Mouse (Mus musculus) embryonic facial prominence, embryonic 12.5 days (tissue): ENCODE measurements around the gene Gbe1. TPM values are rescaled to one million over a fixed set of nuclear protein-coding genes. Genes with fewer than 3 reads are reported as not detected.

Source experiments
- ATAC-seq: fragments of 200-750 bp; cut with Nextera tagmentation; 2 replicates; pipeline ENCODE4 v1.8.0; 2017; ENCODE audit not compliant: insufficient number of reproducible peaks, insufficient read depth, low FRiP score, low TSS enrichment
- H3K27ac ChIP-seq: fragments of 300-500 bp; sonication (generic); 2 replicates; pipeline ENCODE4 v1.5.1; 2016; ENCODE audit warnings: mild to moderate bottlenecking
- H3K27me3 ChIP-seq: fragments of 300-500 bp; sonication (generic); 2 replicates; pipeline ENCODE4 v1.6.1; 2016; ENCODE audit warnings: mild to moderate bottlenecking, moderate library complexity
- H3K36me3 ChIP-seq: fragments of 300-500 bp; sonication (generic); 2 replicates; pipeline ENCODE4 v1.6.1; 2016; ENCODE audit warnings: mild to moderate bottlenecking
- H3K4me1 ChIP-seq: fragments of 300-500 bp; sonication (generic); 2 replicates; pipeline ENCODE4 v1.6.1; 2016
- H3K4me2 ChIP-seq: fragments of 300-500 bp; sonication (generic); replicated peaks from 2 replicates; pipeline ENCODE4 v1.6.1; 2016; ENCODE audit warnings: mild to moderate bottlenecking, moderate library complexity
- H3K4me3 ChIP-seq: fragments of 300-500 bp; sonication (generic); 2 replicates; pipeline ENCODE4 v1.5.1; 2016; ENCODE audit warnings: mild to moderate bottlenecking
- H3K9ac ChIP-seq: fragments of 300-500 bp; sonication (generic); 2 replicates; pipeline ENCODE4 v1.6.1; 2016; ENCODE audit warnings: mild to moderate bottlenecking, moderate library complexity
- H3K9me3 ChIP-seq: fragments of 300-500 bp; sonication (generic); 2 replicates; pipeline ENCODE4 v1.6.1; 2016; ENCODE audit warnings: mild to moderate bottlenecking, moderate library complexity
- WGBS: fragments of 180-500 bp; shearing (Covaris S2); methylation state at CpG from one replicate; pipeline ENCODE4 v1.1.7; 2016; 5-methylcytosine and 5-hydroxymethylcytosine counted together
- polyA plus RNA-seq: library from polyadenylated mRNA; unstranded; fragments of >200 nt; fragmentation: Nextera tagmentation; extraction: Ambion mirVana; gene quantifications from 2 replicates; pipeline ENCODE4 v1.2.1, GENCODE M21; 2016

Gene Gbe1
- polyA plus RNA-seq, 1 experiment from 2014 or later = 17.6 TPM

DNA sequence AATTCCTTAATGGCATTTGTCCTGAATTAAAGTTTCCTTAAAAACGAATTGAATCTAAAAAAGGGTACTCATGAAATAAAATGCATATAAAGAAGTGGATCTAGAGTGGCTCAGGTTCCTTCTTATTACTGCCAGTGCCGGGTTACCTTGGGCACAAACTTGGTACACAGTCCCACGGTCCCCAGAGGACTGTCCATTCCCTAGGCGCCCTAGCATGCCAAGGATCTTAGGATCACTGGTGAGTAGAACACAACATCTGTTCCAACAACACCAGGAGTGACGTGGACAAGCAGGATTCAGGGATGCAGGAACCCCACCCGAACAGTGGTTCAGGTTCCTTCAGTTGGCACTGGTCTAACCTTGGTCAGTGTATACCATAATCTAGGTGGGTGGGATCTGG is 44.6 kb downstream of the Gbe1 start:
- Histone ChIP-seq H3K4me2 (no peak overlapping the region), H3K9me3 (0 out of 2 replicates have a peak, but pooled peaks cover 4% of the 10 kb centered on the region), H3K27ac (no peak overlapping the region), H3K4me1 (no peaks in the 10 kb centered on the region), H3K4me3 (no peak overlapping the region), H3K27me3 (no peaks in the 10 kb centered on the region), H3K9ac (no peak overlapping the region), H3K36me3 (0 out of 2 replicates have a peak, but pooled peaks cover 5% of the 10 kb centered on the region)
- no peak for ATAC-seq
- 95% methylated on average over 6 of the region's 6 CpGs for WGBS

DNA sequence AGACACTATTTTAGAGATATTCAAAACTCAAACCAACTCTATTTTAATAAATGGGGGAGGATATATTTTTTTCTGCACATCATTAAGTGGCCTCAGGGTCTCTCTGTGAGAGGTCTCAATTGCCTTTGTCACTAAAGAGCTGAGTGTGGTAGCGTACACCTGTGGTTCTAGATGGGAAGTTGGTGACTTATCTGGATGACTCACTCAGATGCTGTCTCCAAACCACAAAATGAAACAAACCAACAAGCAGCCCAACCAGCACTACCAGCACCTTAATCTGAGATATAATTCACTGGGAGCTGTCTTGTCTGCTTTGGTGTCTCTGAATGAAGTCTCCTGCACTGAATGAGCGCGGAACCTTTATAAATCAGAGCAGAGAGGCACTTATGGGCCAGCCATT is 51.5 kb downstream of the Gbe1 start:
- 94% methylated on average over 3 of the region's 3 CpGs for WGBS
- H3K36me3 ChIP-seq = 0 out of 2 replicates have a peak, but pooled peaks cover 5% of the 10 kb centered on the region
- H3K9me3 ChIP-seq = no peaks in the 10 kb centered on the region
- no peaks in the 10 kb centered on the region for H3K27me3 ChIP-seq
- H3K9ac ChIP-seq = no peak overlapping the region
- no peaks in the 10 kb centered on the region for H3K4me1 ChIP-seq
- no peak overlapping the region for H3K4me3 ChIP-seq
- H3K27ac ChIP-seq = no peak overlapping the region
- no peak overlapping the region for H3K4me2 ChIP-seq
- ATAC-seq = no peak

DNA sequence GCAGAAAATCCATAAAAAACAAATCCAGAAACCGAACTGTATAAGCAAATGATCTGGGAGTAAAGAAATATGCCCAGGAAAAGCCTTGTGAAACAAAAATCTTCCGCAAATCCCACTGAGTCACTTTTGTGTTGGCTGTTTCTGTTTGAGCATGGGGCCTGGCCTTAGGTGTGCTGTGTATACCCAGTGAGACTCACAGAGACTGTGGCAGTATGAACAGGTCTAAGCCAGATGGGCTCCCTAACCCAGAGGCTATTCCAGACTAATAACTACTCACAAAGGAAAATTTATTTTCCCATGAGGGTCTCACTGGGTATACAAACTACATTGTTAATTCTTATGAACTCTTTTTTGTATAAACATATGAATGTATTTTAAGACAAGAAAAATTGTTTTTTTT is 67.3 kb downstream of the Gbe1 start:
- ATAC-seq = no peak
- H3K27ac ChIP-seq = no peak overlapping the region
- 88% methylated on average over 2 of the region's 2 CpGs for WGBS
- H3K4me3 ChIP-seq = no peak overlapping the region
- no peaks in the 10 kb centered on the region for H3K36me3 ChIP-seq
- no peaks in the 10 kb centered on the region for H3K4me1 ChIP-seq
- H3K4me2 ChIP-seq = no peak overlapping the region
- no peak overlapping the region for H3K9ac ChIP-seq
- no peaks in the 10 kb centered on the region for H3K27me3 ChIP-seq
- no peaks in the 10 kb centered on the region for H3K9me3 ChIP-seq

DNA sequence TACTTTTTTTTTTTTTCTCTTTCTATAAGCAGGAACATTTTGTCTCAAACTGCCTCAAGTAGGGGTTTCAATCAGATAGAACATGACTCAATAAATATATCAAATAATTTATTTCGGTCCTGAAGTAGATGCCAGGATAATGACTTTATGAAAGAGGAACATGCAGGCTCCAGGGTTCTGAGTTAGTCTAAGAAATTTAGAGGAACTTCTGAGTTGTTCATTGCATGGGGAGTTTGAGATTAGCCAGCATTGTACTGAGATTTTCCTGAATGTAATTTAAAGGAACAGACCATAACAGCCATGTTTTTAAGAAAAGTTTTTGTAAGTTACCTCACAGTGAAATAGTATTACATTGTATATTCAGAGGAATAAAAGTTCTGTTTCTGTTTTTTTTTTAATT is 71.7 kb downstream of the Gbe1 start:
- H3K27ac ChIP-seq = no peak overlapping the region
- no peak overlapping the region for H3K4me2 ChIP-seq
- H3K36me3 ChIP-seq = no peaks in the 10 kb centered on the region
- H3K9me3 ChIP-seq = no peaks in the 10 kb centered on the region
- no peak overlapping the region for H3K9ac ChIP-seq
- no peak for ATAC-seq
- WGBS = 93% methylated on average over 1 of the region's 1 CpGs
- H3K4me3 ChIP-seq = no peak overlapping the region
- H3K4me1 ChIP-seq = no peaks in the 10 kb centered on the region
- no peaks in the 10 kb centered on the region for H3K27me3 ChIP-seq

DNA sequence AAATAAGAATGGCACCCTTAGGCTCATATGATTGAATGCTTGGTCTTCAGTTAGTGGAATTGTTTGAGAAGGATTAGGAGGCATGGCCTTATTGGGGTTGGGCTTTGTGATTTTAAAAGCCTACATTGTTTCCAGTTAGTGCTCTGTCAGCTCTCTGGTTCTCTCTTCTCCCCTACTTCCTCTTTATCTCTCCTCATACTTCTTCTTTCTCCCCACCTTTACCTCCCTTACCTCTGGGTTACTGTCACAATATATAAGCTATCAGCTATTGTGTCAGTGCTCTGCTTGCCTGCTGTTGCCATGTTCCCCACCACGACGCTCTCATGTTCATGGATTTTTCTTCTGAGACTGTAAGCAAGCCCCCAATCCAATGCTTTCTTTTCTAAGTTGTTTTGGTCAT is 73.6 kb downstream of the Gbe1 start:
- H3K4me1 ChIP-seq = no peaks in the 10 kb centered on the region
- no peak for ATAC-seq
- WGBS = 97% methylated on average over 2 of the region's 2 CpGs
- H3K9ac ChIP-seq = no peak overlapping the region
- H3K36me3 ChIP-seq = no peaks in the 10 kb centered on the region
- H3K27me3 ChIP-seq = no peaks in the 10 kb centered on the region
- no peak overlapping the region for H3K4me3 ChIP-seq
- H3K4me2 ChIP-seq = no peak overlapping the region
- H3K9me3 ChIP-seq = no peaks in the 10 kb centered on the region
- no peak overlapping the region for H3K27ac ChIP-seq

DNA sequence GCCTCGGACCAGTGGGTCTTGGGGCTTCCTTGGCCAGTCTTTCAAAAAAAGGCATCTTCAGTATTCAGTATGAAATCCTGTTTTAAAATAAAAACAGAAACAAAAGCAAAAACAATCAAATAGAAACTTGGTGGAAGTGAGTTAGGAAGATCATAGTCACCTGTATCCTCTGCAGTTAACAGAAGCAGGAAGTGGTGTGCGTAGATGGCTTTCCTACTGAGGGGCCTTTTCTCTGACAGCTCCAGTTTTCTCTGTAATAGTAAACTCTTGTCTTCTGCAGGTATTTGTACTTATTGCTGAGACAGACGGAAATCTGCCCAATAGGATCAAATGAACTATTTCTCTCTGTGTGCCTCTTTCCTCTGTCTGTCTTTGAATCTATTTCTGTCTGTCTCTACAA is 81.5 kb downstream of the Gbe1 start:
- Histone ChIP-seq H3K36me3 (no peaks in the 10 kb centered on the region), H3K4me3 (no peak overlapping the region), H3K27ac (no peak overlapping the region), H3K9ac (no peak overlapping the region), H3K9me3 (no peaks in the 10 kb centered on the region), H3K4me2 (no peak overlapping the region), H3K27me3 (no peaks in the 10 kb centered on the region), H3K4me1 (no peaks in the 10 kb centered on the region)
- ATAC-seq = no peak
- WGBS = 78% methylated on average over 3 of the region's 3 CpGs

DNA sequence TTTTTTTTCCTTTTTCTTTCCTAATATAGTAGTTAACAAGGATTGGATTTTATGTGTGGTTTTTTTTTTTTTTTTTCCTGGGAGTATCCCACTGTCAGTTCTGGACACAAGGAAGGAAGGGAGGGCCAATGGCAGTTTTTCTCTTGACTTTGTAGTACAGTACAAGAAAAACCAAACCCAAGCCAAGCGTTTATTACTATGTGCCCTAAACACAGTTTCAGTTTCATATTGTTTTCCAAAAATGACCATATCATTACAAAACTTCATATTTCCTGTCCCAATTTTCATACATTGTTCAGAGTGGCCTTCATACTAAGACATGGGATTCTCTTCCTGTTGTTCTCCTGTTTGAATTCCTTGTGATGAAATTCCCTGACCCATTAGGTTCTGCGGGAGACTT is 94.0 kb downstream of the Gbe1 start:
- Histone ChIP-seq H3K4me1 (no peaks in the 10 kb centered on the region), H3K4me2 (no peak overlapping the region), H3K36me3 (no peaks in the 10 kb centered on the region), H3K9me3 (no peaks in the 10 kb centered on the region), H3K4me3 (no peak overlapping the region), H3K9ac (no peak overlapping the region), H3K27me3 (no peaks in the 10 kb centered on the region), H3K27ac (no peak overlapping the region)
- 88% methylated on average over 2 of the region's 2 CpGs for WGBS
- ATAC-seq = no peak

DNA sequence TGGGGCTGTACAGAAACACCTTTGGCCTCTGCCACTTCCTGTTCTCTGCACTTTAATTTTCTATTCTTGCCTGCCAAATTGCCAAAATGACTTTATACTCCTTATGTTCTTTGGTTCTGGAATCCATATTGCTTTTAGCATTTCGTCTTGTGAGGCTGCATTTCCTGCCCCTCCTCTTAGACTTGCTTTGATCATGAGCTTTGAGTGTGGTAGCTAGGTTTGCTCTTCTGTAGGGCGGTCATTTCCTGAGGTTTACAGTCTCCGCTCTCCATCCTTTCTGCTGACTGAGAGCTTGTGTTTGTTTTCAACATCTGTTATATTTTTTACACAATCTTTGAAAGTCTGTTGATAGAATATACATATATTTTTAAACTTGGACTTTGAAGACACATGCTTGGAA is 107.3 kb downstream of the Gbe1 start:
- no peak for ATAC-seq
- H3K36me3 ChIP-seq = no peaks in the 10 kb centered on the region
- no peak overlapping the region for H3K4me3 ChIP-seq
- no peaks in the 10 kb centered on the region for H3K9me3 ChIP-seq
- no peaks in the 10 kb centered on the region for H3K27me3 ChIP-seq
- no peaks in the 10 kb centered on the region for H3K4me1 ChIP-seq
- 82% methylated on average over 3 of the region's 3 CpGs for WGBS
- H3K9ac ChIP-seq = no peak overlapping the region
- H3K4me2 ChIP-seq = no peak overlapping the region
- no peak overlapping the region for H3K27ac ChIP-seq

DNA sequence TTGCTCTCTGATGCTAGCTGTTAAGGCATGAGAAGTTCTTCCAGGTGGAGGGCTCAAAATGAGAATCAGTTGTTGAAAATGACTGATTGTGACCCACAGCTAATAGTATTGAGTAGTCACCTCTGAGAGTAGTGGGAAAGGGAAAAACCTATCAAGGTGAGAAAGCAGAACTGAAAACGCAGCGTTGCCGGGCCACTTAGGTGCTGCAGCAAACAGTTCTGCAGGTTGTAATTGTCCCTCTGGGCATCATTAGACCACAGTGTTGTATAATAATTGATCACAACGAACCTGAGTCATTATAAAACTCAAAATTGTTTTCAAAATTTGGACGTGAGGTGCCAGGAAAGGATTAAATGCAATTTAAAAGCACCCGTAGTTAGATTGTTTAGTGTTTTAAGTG is 135.8 kb downstream of the Gbe1 start:
- Histone ChIP-seq H3K4me2 (no peak overlapping the region), H3K9me3 (no peaks in the 10 kb centered on the region), H3K27ac (no peak overlapping the region), H3K36me3 (no peaks in the 10 kb centered on the region), H3K27me3 (no peaks in the 10 kb centered on the region), H3K9ac (no peak overlapping the region), H3K4me1 (no peaks in the 10 kb centered on the region), H3K4me3 (no peak overlapping the region)
- 64% methylated on average over 6 of the region's 6 CpGs for WGBS
- ATAC-seq = no peak

DNA sequence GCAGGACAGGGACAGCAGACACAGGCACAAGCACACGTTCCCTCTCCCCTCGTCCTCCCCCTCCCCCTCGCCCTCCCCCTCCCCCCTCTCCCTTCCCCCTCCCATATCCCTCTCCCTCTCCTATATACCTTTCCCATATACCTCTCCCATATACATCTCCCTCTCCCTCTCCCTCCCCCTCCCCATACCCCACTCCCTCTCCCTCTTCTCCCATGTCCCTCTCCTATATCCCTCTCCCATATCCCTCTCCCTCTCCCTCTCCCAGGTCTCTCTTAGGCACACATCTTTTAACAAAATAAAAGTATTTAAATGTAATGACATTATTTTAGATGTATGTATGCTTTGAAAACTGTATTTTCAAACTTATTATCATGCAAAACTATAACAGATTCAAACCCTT is 161.8 kb downstream of the Gbe1 start:
- no peak overlapping the region for H3K9ac ChIP-seq
- no peaks in the 10 kb centered on the region for H3K27me3 ChIP-seq
- no peak overlapping the region for H3K4me3 ChIP-seq
- ATAC-seq = no peak
- no peaks in the 10 kb centered on the region for H3K4me1 ChIP-seq
- no peak overlapping the region for H3K27ac ChIP-seq
- H3K9me3 ChIP-seq = no peaks in the 10 kb centered on the region
- H3K36me3 ChIP-seq = no peaks in the 10 kb centered on the region
- 56% methylated on average over 2 of the region's 3 CpGs for WGBS
- H3K4me2 ChIP-seq = no peak overlapping the region

DNA sequence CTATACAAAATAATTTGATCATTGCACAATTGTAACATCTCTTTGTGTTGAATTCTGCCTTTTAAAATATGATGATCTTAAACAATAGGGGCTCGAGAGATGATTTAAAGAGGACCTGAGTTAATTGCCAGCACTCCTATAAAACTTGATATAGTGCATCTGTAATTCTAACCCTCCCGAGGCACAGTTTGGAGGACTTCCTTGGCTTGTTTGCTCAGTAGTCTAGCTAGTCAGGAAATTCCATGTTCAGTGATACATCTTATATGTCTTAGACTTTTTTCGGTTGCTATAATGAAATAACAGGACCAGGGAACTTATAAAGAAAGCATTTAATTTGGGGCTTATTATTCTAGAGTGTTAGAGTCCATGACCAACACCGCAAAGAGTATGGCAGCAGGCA is 162.4 kb downstream of the Gbe1 start:
- no peaks in the 10 kb centered on the region for H3K4me1 ChIP-seq

DNA sequence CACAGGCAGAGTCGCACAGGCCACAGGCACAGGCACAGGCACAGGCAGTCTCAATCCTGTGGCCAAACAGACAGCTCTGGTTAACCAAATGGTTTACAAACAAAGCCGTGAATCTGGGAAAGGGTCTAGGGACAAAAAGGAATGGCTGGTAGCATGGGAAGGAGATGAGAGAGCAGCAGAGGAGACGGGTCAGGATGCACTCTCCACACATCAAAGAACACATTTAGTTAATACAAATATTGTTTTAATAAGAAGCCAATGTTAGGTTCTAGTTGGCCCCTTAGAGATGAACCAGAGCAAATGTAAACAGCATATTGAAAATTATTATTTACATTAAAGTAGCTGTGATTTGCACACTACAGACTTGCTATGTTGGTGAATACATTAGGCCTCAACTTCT is 166.7 kb downstream of the Gbe1 start:
- Histone ChIP-seq H3K36me3 (no peaks in the 10 kb centered on the region), H3K4me3 (no peak overlapping the region), H3K9me3 (no peaks in the 10 kb centered on the region), H3K27me3 (no peaks in the 10 kb centered on the region), H3K27ac (no peak overlapping the region), H3K9ac (no peak overlapping the region), H3K4me1 (no peaks in the 10 kb centered on the region), H3K4me2 (no peak overlapping the region)
- 84% methylated on average over 3 of the region's 3 CpGs for WGBS
- ATAC-seq = no peak

More for the DNA sequence above, 162.4 kb downstream of the Gbe1 start:
- ATAC-seq = no peak
- no peak overlapping the region for H3K4me3 ChIP-seq
- no peaks in the 10 kb centered on the region for H3K36me3 ChIP-seq
- no peak overlapping the region for H3K4me2 ChIP-seq
- H3K27ac ChIP-seq = no peak overlapping the region
- no peaks in the 10 kb centered on the region for H3K9me3 ChIP-seq
- no peak overlapping the region for H3K9ac ChIP-seq
- no peaks in the 10 kb centered on the region for H3K27me3 ChIP-seq
- WGBS = 77% methylated on average over 4 of the region's 4 CpGs

DNA sequence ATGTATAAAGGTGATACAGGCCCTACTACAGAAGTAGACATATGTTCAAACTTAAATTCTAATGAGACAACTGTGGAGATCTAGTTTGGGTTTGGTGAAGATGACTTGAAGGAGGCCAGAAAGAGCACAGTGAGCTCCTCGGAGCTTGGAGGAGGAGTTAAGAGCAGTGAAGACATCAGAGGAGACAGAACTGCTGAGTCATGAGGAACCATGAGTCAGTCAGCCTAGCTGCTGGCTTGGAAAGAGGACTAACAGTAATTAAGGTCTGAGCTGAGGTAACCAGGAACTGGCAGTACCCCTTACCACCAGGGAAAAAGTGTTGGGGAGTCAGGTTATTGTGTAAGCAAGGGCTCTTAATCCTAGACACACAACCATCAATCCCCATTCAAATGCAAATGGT is 192.7 kb downstream of the Gbe1 start:
- Histone ChIP-seq H3K4me1 (no peaks in the 10 kb centered on the region), H3K27ac (no peak overlapping the region), H3K27me3 (no peaks in the 10 kb centered on the region), H3K4me2 (no peak overlapping the region), H3K9ac (no peak overlapping the region), H3K9me3 (no peaks in the 10 kb centered on the region), H3K4me3 (no peak overlapping the region), H3K36me3 (no peaks in the 10 kb centered on the region)
- no peak for ATAC-seq
- WGBS = 63% methylated on average over 1 of the region's 1 CpGs
